Mouse (Mus musculus) lung, embryonic 16.5 days (tissue): Measurements from ENCODE around the gene Nbas. TPM values are rescaled to one million over a fixed set of nuclear protein-coding genes. Genes with fewer than 3 reads are reported as not detected.

ENCODE experiments used
- ATAC-seq: fragments of 200-750 bp; cut with Nextera tagmentation; 2 replicates; pipeline ENCODE4 v1.8.0; 2017; ENCODE audit warnings: low read depth, mild to moderate bottlenecking, moderate library complexity
- H3K27ac ChIP-seq: fragments of 300-500 bp; sonication (generic); 2 replicates; pipeline ENCODE4 v1.5.1; 2014; ENCODE audit warnings: mild to moderate bottlenecking, control low read depth, low read length
- H3K27me3 ChIP-seq: fragments of 300-500 bp; sonication (generic); 2 replicates; pipeline ENCODE4 v1.6.1; 2014; ENCODE audit warnings: low read depth, low read length, mixed read lengths; ENCODE audit not compliant: control insufficient read depth, insufficient read depth
- H3K36me3 ChIP-seq: fragments of 300-500 bp; sonication (generic); 2 replicates; pipeline ENCODE4 v1.6.1; 2014; ENCODE audit warnings: low read length; ENCODE audit not compliant: control insufficient read depth, insufficient read depth
- H3K4me1 ChIP-seq: fragments of 300-500 bp; sonication (generic); replicated peaks from 2 replicates; pipeline ENCODE4 v1.6.1; 2014; ENCODE audit warnings: low read length, mixed read lengths; ENCODE audit not compliant: control insufficient read depth, insufficient read depth
- H3K4me2 ChIP-seq: fragments of 300-500 bp; sonication (generic); 2 replicates; pipeline ENCODE4 v1.6.1; 2014; ENCODE audit warnings: low read depth, low read length, control low read depth
- H3K4me3 ChIP-seq: fragments of 300-500 bp; sonication (generic); 2 replicates; pipeline ENCODE4 v1.5.1; 2014; ENCODE audit warnings: mild to moderate bottlenecking, low read length, control low read depth
- H3K9ac ChIP-seq: fragments of 300-500 bp; sonication (generic); 2 replicates; pipeline ENCODE4 v1.6.1; 2014; ENCODE audit warnings: low read length, control low read depth
- H3K9me3 ChIP-seq: fragments of 300-500 bp; sonication (generic); 2 replicates; pipeline ENCODE4 v1.6.1; 2016; ENCODE audit warnings: low read length; ENCODE audit not compliant: control insufficient read depth
- WGBS: fragments of 180-500 bp; shearing (Covaris S2); extraction: QIAGEN DNeasy Blood & Tissue Kit; methylation state at CpG from one replicate; pipeline ENCODE4 v1.1.7; 2014; 5-methylcytosine and 5-hydroxymethylcytosine counted together
- polyA plus RNA-seq: library from polyadenylated mRNA; unstranded; fragments of >200 nt; fragmentation: Nextera tagmentation; extraction: Ambion mirVana; gene quantifications from 2 replicates; pipeline ENCODE4 v1.2.1, GENCODE M21; 2015

Gene Nbas
- polyA plus RNA-seq, 1 experiment from 2014 or later: 12.6 TPM

DNA sequence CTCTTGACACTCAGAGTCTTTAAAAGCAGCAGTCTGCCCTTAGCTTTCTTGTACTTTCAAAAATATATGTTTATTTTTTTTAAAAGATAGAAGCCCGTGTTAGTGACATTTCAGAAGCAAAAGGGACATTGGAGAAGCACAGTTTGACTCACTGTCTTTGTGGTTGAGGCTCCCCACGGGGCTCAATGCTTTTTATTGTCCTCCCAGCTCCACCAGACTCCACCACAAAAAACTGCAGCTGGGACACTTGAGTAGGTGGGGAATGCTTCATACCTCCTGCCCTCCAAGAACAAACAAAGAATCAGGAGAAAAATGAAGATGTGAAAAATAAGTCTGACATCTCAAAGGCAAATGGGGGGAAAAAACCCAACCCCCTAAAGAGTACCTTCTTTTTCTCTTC, 344.1 kb downstream of the Nbas start:
- Histone ChIP-seq H3K9ac (no peak overlapping the region), H3K27ac (no peak overlapping the region), H3K4me2 (no peak overlapping the region), H3K27me3 (no peaks in the 10 kb centered on the region), H3K4me3 (no peak overlapping the region), H3K36me3 (no peaks in the 10 kb centered on the region), H3K4me1 (no peaks in the 10 kb centered on the region), H3K9me3 (no peaks in the 10 kb centered on the region)
- WGBS: 4% methylated on average over 2 of the region's 2 CpGs
- no peak for ATAC-seq

DNA sequence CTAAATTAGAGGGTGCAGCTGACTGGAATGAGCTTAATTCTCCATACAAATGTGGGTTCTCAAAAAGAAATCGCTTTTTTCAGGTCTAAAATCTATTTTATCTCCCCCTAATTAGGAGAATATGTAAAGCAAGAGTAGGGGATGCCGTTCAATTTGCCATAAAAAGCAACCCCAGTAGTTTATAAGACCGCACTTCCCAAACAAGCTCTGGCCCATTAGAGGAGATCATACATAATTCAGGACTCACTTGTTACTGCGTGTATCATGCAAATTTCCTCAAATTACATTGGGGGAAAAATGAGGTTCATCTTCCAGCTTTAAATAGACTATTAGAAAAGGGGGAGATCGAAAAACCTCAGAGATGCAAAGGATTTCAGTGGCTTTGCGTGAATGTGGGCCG, 346.7 kb downstream of the Nbas start:
- no peaks in the 10 kb centered on the region for H3K27me3 ChIP-seq
- no peaks in the 10 kb centered on the region for H3K9me3 ChIP-seq
- no peaks in the 10 kb centered on the region for H3K4me1 ChIP-seq
- WGBS: 80% methylated on average over 7 of the region's 7 CpGs
- no peak overlapping the region for H3K4me3 ChIP-seq
- H3K4me2 ChIP-seq: no peak overlapping the region
- no peak overlapping the region for H3K27ac ChIP-seq
- ATAC-seq: no peak
- H3K36me3 ChIP-seq: no peaks in the 10 kb centered on the region
- H3K9ac ChIP-seq: no peak overlapping the region

DNA sequence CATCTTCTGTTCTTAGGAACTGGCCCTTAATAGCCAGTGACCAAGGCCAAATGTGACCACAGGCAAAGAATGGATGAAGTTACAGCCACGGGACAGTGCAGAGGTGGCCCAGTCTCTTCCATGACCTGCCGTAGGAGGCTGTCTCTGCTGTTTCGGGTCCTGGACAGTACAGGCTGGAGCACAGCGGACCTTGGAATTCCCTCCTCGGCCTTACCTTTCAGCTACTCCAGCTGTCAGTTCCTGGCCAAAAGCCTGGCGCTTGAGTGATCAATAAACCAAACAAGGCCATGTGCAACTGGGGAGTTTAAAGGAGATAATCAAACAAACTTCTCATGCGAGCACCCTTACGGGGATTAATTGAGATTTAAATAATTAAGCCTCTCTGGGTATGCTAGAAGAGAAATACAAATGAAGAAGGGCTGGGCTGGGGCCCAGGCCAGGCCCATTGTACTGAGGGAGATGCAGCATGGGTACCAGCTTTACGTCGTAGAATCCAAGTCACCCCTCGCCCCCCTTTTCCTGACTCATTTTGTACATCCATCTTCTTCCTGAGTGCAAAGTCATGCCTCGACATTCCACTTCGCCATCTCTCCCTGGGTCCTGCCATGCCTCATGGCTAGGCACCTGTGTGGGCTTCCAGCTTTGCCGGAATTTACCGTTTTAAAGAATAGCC, 353.4 kb downstream of the Nbas start:
- Histone ChIP-seq H3K9ac (no peak overlapping the region), H3K27ac (no peak overlapping the region), H3K4me3 (no peak overlapping the region), H3K27me3 (no peaks in the 10 kb centered on the region), H3K9me3 (no peaks in the 10 kb centered on the region), H3K4me1 (no peaks in the 10 kb centered on the region), H3K36me3 (no peaks in the 10 kb centered on the region), H3K4me2 (no peak overlapping the region)
- WGBS: 76% methylated on average over 15 of the region's 15 CpGs
- no peak for ATAC-seq

DNA sequence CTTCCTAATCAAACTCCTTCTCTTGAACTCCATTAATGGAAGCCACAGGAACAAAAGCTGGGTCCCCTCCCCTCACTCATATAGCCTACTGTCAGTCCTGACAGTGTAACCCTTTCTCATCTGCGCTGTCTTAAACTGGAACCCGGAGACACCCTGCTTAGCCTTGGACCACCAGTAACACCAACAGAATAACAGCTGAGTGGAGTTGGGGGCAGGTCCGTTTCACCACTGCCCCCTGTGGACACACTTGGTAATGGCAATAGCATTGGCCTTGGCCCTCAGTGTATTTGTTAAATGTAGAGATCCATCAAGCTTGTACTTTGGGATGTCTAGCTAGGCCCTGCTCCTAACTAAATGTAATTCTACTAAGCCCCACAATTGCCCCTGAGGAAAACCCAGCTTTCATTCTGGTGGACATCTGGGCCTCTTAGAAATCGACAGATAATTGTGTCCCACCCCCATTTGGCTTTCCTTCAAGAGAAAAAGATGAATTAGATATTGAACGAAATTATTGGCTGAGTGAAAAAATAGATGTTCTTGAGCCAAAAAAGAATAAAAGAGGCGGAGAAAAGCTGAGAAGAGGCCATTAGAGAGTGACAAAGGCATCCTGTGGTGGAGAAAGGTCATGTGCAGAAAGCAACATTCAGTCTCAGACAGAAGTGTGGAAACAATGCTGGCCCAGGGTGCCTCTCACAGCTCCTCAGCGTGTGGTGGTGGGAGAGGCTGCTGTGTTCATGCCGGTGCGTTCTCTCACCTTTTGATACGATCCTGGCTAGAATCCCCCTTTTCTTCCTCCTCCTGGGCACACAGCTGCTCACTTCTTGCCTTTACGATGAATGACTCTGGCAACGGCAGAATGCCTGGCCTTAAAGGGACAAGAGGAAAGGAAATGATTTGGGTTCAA, 358.1 kb downstream of the Nbas start:
- Histone ChIP-seq H3K4me3 (no peak overlapping the region), H3K27me3 (no peaks in the 10 kb centered on the region), H3K36me3 (no peaks in the 10 kb centered on the region), H3K27ac (no peak overlapping the region), H3K9me3 (no peaks in the 10 kb centered on the region), H3K9ac (no peak overlapping the region), H3K4me1 (no peaks in the 10 kb centered on the region), H3K4me2 (no peak overlapping the region)
- WGBS: 56% methylated on average over 12 of the region's 12 CpGs
- no peak for ATAC-seq

Other genes starting within 250 kb of the Nbas start
- gene Ddx1, start 19.9 kb upstream of the Nbas start, polyA plus RNA-seq: 124 and 131 TPM in 2 replicates